Mouse (Mus musculus): ENCODE results near the gene Aktip. TPM values are rescaled to one million over a fixed set of nuclear protein-coding genes. Genes with fewer than 3 reads are reported as not detected.

Gene Aktip
- total RNA-seq, 1 experiment = 22.8 TPM

GRCm38 (mm10) chr8:91077077-91077867, 122.5 kb downstream of the Aktip start:
- no peak overlapping the region for H3K9ac ChIP-seq (ENCODE audit: insufficient read depth, low read depth, low read length, poor library complexity, severe bottlenecking)
- no peak for TF ChIP-seq ZNF384 (IDR thresholded peaks at IDR 0.05; ENCODE audit: low read depth, low read length)
- H3K36me3 ChIP-seq (ENCODE audit: control insufficient read depth, insufficient read depth, low read length, poor library complexity, severe bottlenecking) = no peaks in the 10 kb centered on the region
- in situ Hi-C loops (cut with MboI; ENCODE audit: low sequenced_read_pairs in 2 of 2, unreplicated experiment in 2 of 2) = no loop called here
- H3K9me3 ChIP-seq (ENCODE audit: control insufficient read depth, insufficient read depth, low read depth, low read length) = no peaks in the 10 kb centered on the region
- DNase-seq (ENCODE audit: low read depth, low spot score) = no peak
- H3K27ac ChIP-seq (ENCODE audit: insufficient read depth, low read depth, low read length, poor library complexity, severe bottlenecking) = no peak overlapping the region
- H3K4me3 ChIP-seq (ENCODE audit: insufficient read depth in 1 of 2, low read depth in 1 of 2, low read length in 2 of 2, poor library complexity in 1 of 2, severe bottlenecking in 1 of 2) = no peak overlapping the region
- peaks cover 2 to 10% of the 10 kb centered on the region in 2 experiments; a peak in 2 of 4 replicates for H3K4me1 ChIP-seq (ENCODE audit: control insufficient read depth in 2 of 2, insufficient read depth in 2 of 2, low read length in 2 of 2, poor library complexity in 1 of 2)

GRCm38 (mm10) chr8:91070275-91070859, 129.4 kb downstream of the Aktip start:
- no peak overlapping the region for H3K27ac ChIP-seq (ENCODE audit: insufficient read depth, low read depth, low read length, poor library complexity, severe bottlenecking)
- H3K4me3 ChIP-seq (ENCODE audit: insufficient read depth in 1 of 2, low read depth in 1 of 2, low read length in 2 of 2, poor library complexity in 1 of 2, severe bottlenecking in 1 of 2) = peak overlapping the region; percentile 85 to 94
- peak overlapping the region; percentile 82 for H3K9ac ChIP-seq (ENCODE audit: insufficient read depth, low read depth, low read length, poor library complexity, severe bottlenecking)
- H3K4me1 ChIP-seq (ENCODE audit: control insufficient read depth in 2 of 2, insufficient read depth in 2 of 2, low read length in 2 of 2, poor library complexity in 1 of 2) = peaks cover 7% of the 10 kb centered on the region in 2 experiments; a peak in 3 of 4 replicates
- H3K36me3 ChIP-seq (ENCODE audit: control insufficient read depth, insufficient read depth, low read length, poor library complexity, severe bottlenecking) = no peaks in the 10 kb centered on the region
- no peak for DNase-seq (ENCODE audit: low read depth, low spot score)
- in situ Hi-C loops (cut with MboI; ENCODE audit: low sequenced_read_pairs in 2 of 2, unreplicated experiment in 2 of 2) = no loop called here
- no peaks in the 10 kb centered on the region for H3K9me3 ChIP-seq (ENCODE audit: control insufficient read depth, insufficient read depth, low read depth, low read length)
- TF ChIP-seq CHD2 (IDR thresholded peaks at IDR 0.05; ENCODE audit: low read depth, low read length) (no peak), MAFK (IDR thresholded peaks at IDR 0.05; ENCODE audit: insufficient read depth, low read depth, low read length) (no peak)

- H3K9me3 ChIP-seq (ENCODE audit: control insufficient read depth, insufficient read depth, low read depth, low read length) = no peaks in the 10 kb centered on the region
- peak within 1 kb of the TSS; percentile 85 to 94 for H3K4me3 ChIP-seq (ENCODE audit: insufficient read depth in 1 of 2, low read depth in 1 of 2, low read length in 2 of 2, poor library complexity in 1 of 2, severe bottlenecking in 1 of 2)
- in situ Hi-C loops (cut with MboI; ENCODE audit: low sequenced_read_pairs in 2 of 2, unreplicated experiment in 2 of 2) = no loop called here
- TF ChIP-seq CHD2 (IDR thresholded peaks at IDR 0.05; ENCODE audit: low read depth, low read length) (no peak), HCFC1 (IDR thresholded peaks at IDR 0.05; ENCODE audit: borderline replicate concordance, insufficient read depth, low read length) (peak; percentile 98)
- H3K36me3 ChIP-seq (ENCODE audit: control insufficient read depth, insufficient read depth, low read length, poor library complexity, severe bottlenecking) = no peaks in the 10 kb centered on the region
- peak; percentile 83 for DNase-seq (ENCODE audit: low read depth, low spot score)
- H3K4me1 ChIP-seq (ENCODE audit: control insufficient read depth in 2 of 2, insufficient read depth in 2 of 2, low read length in 2 of 2, poor library complexity in 1 of 2) = peaks cover 7% of the 10 kb centered on the region in 2 experiments; a peak in 3 of 4 replicates
- H3K9ac ChIP-seq (ENCODE audit: insufficient read depth, low read depth, low read length, poor library complexity, severe bottlenecking) = peak within 1 kb of the TSS; percentile 82
- no peak within 1 kb of the TSS for H3K27ac ChIP-seq (ENCODE audit: insufficient read depth, low read depth, low read length, poor library complexity, severe bottlenecking)
These were observed 129.9 kb downstream of the Aktip start, which contains the start of gene Rbl2 for GRCm38 (mm10) chr8:91069834-91070233. TSS of gene Rbl2 (plus strand) at chr8:91070057.

- no peak overlapping the region for H3K9ac ChIP-seq (ENCODE audit: insufficient read depth, low read depth, low read length, poor library complexity, severe bottlenecking)
- peak overlapping the region; percentile 85 to 94; a peak in 3 of 4 replicates for H3K4me3 ChIP-seq (ENCODE audit: insufficient read depth in 1 of 2, low read depth in 1 of 2, low read length in 2 of 2, poor library complexity in 1 of 2, severe bottlenecking in 1 of 2)
- in situ Hi-C loops (cut with MboI; ENCODE audit: low sequenced_read_pairs in 2 of 2, unreplicated experiment in 2 of 2) = no loop called here
- H3K4me1 ChIP-seq (ENCODE audit: control insufficient read depth in 2 of 2, insufficient read depth in 2 of 2, low read length in 2 of 2, poor library complexity in 1 of 2) = peaks cover 7% of the 10 kb centered on the region in 2 experiments; a peak in 3 of 4 replicates
- H3K27ac ChIP-seq (ENCODE audit: insufficient read depth, low read depth, low read length, poor library complexity, severe bottlenecking) = no peak overlapping the region
- no peak for DNase-seq (ENCODE audit: low read depth, low spot score)
- TF ChIP-seq HCFC1 (IDR thresholded peaks at IDR 0.05; ENCODE audit: borderline replicate concordance, insufficient read depth, low read length) (no peak), CHD2 (IDR thresholded peaks at IDR 0.05; ENCODE audit: low read depth, low read length) (no peak), ZC3H11A (IDR thresholded peaks at IDR 0.05; ENCODE audit: borderline replicate concordance, low read depth, low read length) (no peak), MAFK (IDR thresholded peaks at IDR 0.05; ENCODE audit: insufficient read depth, low read depth, low read length) (no peak), ZNF384 (IDR thresholded peaks at IDR 0.05; ENCODE audit: low read depth, low read length) (no peak)
- no peaks in the 10 kb centered on the region for H3K9me3 ChIP-seq (ENCODE audit: control insufficient read depth, insufficient read depth, low read depth, low read length)
- H3K36me3 ChIP-seq (ENCODE audit: control insufficient read depth, insufficient read depth, low read length, poor library complexity, severe bottlenecking) = no peaks in the 10 kb centered on the region
These were observed 130.4 kb downstream of the Aktip start for GRCm38 (mm10) chr8:91069407-91069806.

- Histone ChIP-seq H3K27ac (ENCODE audit: insufficient read depth, low read depth, low read length, poor library complexity, severe bottlenecking) (no peak overlapping the region), H3K9ac (ENCODE audit: insufficient read depth, low read depth, low read length, poor library complexity, severe bottlenecking) (no peak overlapping the region), H3K36me3 (ENCODE audit: control insufficient read depth, insufficient read depth, low read length, poor library complexity, severe bottlenecking) (no peaks in the 10 kb centered on the region), H3K4me1 (ENCODE audit: control insufficient read depth in 2 of 2, insufficient read depth in 2 of 2, low read length in 2 of 2, poor library complexity in 1 of 2) (peaks cover 3 to 13% of the 10 kb centered on the region in 2 experiments; a peak in 3 of 4 replicates), H3K4me3 (ENCODE audit: insufficient read depth in 1 of 2, low read depth in 1 of 2, low read length in 2 of 2, poor library complexity in 1 of 2, severe bottlenecking in 1 of 2) (no peak overlapping the region), H3K9me3 (ENCODE audit: control insufficient read depth, insufficient read depth, low read depth, low read length) (no peaks in the 10 kb centered on the region)
- in situ Hi-C loops (cut with MboI; ENCODE audit: low sequenced_read_pairs in 2 of 2, unreplicated experiment in 2 of 2) = no loop called here
- no peak for TF ChIP-seq ZC3H11A (IDR thresholded peaks at IDR 0.05; ENCODE audit: borderline replicate concordance, low read depth, low read length)
- no peak for DNase-seq (ENCODE audit: low read depth, low spot score)
These were observed 134.6 kb downstream of the Aktip start for GRCm38 (mm10) chr8:91065179-91065578.

Other genes starting within 250 kb of the Aktip start
- gene Rbl2, start 129.9 kb downstream of the Aktip start, total RNA-seq (2012; rRNA removed) = 7.7 and 11.5 TPM in 2 replicates
- gene Rpgrip1l, start 113.3 kb upstream of the Aktip start, total RNA-seq (2012; rRNA removed) = 2.7 and 4.4 TPM in 2 replicates
- 16.8 and 21.8 TPM in 2 replicates for gene Fto, start 113.5 kb upstream of the Aktip start, total RNA-seq (2012; rRNA removed)